Mouse (Mus musculus): ENCODE results near the gene Fam196a.

Fam196a gene

DNA sequence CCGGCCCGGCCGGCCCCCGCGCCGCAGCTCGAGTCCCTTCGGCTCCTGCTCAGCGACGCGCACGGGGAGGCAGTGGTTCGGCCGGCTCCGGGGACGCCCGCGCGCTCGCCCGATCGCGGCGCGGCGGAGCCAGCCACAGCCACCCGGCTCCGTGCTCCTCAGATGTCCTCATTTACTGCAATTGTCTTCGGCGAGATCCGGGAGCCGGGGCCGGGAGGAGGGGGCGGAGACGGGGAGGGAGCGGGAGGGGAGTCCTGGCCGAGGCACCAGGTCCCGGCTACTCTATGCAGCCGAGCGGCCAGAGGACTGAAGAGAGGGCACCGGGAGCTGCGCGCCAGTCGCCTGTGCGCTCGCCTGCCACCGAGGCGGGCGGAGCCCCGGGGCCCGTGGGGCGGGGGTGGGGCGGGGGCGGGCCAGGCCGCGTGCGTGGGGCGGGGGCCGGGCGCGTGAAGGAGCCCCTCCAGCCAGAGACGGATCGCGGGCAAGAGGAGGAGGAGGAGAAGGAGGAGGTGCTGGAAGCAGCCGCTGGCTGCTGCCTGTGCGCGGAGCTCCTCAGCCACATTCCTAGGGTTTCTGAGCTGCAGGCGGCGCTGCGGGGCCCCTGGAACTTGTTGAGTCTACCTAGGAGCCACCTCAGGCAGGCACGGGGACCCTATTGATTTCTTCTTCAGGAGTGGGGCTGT lies at the start of gene Fam196a:
TSS of gene Fam196a (minus strand) at position 504 of the 683 bp plus-strand sequence.
- DNase-seq (ENCODE audit: low read depth, low spot score) = no peak

DNA sequence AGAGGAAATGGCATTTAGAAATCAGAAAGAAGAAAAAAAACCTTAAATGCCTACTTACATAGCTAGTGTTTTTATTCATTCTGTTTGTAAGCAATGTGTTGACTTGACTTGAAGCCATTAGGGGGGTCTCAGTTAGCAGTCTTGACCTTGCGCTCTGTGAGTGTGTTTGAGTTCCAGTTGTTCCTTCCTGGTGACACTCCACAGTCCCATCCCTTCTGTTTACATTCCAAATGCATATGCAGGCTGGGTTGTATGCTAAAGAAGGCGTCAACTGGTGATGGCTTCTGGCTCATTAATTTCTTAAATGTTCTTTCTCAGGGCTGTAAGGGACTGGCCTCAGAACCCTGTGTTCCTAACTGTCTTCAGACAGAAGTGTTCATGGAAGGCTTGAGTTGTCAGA lies 23.4 kb upstream of the Fam196a start:
- no peak for DNase-seq (ENCODE audit: low read depth, low spot score)

DNA sequence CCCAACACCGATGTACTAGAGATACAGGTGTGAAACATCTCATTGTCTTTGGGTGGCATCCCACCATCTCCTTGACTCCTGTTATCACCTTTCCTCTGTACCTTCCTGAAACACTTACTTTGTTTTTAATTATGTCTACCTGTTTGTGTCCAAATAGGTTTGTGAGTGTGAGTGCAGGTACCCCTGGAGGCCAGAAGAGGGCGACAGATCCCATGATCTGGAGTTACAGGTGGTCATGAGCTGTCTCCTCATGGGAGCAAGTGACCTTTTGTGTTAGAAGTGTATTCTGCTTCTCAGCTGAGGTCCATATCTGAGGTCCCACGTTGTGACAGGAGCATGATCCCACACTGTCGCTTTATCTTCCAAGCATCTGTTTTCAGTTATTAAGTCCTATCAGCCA lies 22.6 kb upstream of the Fam196a start:
- no peak for DNase-seq (ENCODE audit: low read depth, low spot score)

DNA sequence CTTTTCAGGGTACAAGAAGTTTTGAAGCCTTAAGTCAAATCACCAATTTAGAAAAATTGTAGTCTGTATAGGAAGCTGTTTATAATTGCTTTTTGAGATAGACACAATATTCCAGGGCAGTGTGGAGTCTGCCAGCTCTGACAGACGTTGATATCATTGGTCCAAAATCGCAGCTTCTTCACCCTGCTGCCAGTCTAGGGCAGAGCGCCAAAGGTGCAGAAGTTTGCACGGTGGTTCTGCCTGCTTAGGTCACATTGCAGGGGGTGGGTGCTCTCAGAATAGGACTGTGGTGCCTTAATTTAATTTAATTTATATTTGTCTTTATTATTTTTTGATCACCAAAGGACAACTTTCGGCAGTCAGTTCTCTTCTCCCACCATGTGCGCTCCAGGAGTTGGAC lies 20.9 kb upstream of the Fam196a start:
- DNase-seq (ENCODE audit: low read depth, low spot score) = no peak

DNA sequence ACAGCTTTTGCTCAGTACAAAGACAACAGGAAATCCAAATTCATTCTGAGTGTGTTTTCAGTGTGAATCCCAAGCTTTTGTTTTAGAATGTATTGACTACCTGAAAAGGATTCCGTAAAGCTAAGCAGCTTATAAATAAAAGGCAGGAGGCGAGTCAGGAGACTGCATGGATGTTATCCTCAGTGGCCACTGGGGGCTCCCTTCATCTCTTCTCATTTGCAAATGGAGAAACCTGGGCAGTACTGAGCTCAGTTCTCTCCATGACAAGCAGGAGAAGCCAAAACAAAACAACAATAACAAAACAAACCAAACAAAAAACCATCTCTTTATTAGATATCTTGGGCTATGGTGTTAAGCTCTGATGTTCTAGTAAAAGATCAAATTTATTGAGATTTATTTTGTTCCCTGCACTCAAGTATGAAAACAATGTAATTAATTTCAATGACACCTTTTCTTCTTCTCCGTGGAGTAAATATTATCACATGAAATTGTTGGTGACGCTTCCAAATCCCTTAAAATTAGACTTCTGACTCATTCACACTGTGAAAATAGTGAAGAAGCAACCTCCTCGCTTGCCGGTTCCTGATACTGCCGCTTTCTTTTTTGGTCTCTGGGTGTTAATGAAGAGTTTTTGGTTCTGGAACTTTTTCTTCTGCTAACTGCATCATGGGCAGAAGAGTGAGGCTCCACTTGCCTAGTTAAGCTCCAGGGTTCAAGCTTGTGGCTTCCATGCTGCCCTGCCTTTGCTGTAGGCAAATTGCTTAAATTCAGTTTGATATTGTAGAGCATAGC lies 7.9 kb upstream of the Fam196a start:
- DNase-seq (ENCODE audit: low read depth, low spot score) = no peak

DNA sequence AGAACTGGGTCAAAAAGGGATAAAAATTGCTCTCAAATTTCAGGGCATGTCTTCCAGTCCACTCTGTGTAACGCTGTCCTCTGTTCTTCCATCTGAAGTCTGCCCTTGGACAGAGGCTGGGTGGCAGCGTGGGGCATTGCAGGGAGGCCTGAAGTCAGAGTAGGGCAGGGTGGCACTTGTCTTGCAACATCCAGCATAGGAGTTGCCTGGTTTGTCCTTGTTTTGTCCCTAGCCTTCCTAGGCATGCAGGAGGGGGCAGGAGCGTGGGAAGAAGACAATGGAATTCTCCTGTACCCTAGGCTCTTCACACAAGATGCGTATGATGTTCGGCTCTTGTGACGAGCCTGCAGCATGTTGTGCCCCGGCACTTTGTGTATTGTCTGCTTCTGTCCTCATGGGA lies 5.5 kb upstream of the Fam196a start:
- no peak for DNase-seq (ENCODE audit: low read depth, low spot score)

DNA sequence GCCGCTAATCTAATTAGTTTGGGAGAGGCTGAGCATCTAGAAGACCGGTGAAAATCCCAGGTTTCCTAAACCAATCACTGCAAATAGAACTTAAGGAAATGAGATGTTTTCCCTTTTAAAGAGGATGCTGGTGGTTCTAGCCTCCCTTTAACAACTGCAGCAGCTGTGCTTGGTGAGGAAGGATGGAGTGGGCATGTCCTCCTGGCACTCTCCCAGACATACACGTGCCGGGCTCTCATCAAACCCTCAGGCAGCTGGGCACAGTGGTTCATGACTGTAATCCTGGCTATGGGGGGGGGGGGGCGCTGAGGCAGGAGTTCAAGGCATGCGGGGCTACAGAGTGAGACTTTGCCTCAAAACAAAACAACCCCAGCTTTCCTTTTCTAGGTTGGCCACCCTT lies 4.8 kb upstream of the Fam196a start:
- no peak for DNase-seq (ENCODE audit: low read depth, low spot score)

DNA sequence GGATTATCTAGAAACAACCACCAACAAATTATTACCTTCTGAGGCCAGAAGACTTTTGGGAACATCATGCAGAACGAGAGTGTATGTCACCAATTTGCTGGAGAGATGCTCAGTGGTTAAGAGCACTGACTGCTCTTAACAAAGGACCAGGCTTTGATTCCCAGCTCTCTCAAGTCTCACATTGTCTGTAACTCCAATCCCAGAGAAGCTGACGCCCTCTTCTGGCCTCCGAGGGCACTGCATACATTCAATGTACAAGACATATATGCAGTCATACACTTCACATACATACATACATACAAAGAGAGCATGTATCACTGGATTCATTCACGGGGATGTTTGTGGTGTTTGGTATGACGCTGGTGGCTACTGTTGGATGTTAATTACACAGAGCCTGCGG lies 3.7 kb upstream of the Fam196a start:
- DNase-seq (ENCODE audit: low read depth, low spot score) = no peak

DNA sequence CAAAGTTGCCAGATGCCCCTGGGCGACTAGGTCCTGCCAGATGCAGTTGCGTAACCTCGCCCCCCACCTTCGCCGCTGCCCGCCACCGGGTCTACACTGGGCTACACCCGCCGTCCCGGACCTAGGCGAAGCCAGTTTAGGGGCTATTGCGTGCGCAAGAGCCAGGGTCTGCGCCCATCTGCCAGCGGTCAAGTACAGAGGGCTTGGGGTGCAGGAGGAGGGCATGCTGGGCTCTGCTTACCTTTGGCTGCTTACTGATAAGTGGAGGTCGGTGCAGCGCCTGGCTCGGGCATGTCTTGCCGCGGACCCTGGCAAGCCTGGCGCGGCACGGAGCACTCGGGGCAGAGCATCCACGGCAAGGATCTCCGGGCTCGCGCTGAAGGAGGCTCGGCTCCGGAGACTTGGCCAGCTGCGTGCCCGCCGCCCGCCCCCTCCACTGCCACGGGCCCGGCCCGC lies 731 bp downstream of the Fam196a start:
- DNase-seq (ENCODE audit: low read depth, low spot score) = no peak

DNA sequence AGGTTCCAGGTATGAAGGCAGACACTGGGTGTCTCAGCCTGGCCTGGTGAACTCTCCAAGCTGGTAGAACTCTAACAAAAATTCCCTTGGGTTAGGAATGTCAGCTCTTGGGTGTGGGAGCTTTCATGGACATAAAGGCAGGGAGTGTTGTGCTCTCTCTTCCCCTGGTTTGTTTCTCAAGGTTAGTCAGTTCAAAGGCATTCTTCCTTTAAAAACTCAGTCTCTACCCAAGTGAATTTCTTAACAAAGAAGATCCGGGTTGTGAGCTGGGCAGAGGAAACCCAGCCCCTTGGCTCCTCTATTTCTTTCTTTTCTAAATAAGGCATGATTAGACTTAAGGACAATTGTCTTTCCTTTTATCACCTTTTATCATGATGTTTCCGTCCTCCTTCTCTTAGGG lies 6.3 kb downstream of the Fam196a start:
- DNase-seq (ENCODE audit: low read depth, low spot score) = no peak

DNA sequence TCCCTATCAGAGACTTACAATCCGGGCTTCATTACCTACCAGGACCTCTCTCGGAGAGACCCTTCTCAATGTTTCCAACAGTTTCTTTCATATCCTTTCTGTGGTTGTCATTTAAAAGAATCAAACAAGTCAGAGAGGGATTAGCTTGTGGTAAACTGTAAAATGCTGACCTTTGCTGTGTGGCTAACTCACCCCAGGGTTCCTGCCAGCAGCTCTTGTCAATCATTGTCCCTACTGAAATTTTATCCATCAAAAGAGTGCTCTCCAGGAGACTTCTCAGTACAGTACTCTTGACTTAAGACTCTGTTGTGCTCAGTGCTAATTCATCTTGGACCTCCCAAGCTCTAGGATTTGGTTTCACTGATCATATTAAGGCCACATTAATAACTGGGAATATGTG lies 36.2 kb downstream of the Fam196a start:
- no peak for DNase-seq (ENCODE audit: low read depth, low spot score)

DNA sequence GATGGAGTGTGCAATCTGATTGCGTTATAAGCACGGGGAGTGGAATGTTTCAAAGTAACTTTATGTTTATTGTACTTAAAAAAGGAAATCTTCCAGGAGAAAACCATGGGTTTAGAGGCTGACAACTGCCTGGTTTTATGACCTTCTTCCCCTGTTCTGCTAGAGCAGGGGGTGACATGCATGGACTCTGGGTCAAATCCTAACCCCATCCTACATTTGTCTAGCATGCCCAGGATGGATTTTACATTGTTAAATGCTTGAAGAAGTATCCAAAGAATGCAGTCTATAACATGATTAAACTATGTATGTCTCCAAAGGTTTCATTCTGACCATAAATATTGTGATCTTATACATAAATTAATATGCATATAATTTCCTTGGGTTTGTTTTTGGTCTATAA lies 38.8 kb downstream of the Fam196a start:
- no peak for DNase-seq (ENCODE audit: low read depth, low spot score)

DNA sequence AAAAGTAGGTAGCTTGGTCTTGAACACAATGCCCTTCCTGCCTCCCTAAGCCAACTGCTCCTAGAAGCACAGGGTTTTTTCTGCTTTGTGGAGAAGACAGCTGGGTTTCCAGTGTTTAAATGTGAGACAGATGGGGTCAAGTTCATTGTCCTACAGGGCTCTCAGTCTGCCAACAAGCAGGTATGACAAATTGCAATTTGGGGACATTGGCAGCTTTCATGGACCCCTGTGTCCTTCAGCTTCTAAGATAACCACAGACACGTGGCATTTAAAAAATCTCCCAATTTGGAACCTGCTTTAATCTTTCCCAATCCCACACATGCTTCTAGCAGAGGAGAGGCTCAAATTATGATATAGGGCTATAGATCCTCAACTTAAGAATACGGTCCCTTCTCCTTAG lies 43.6 kb downstream of the Fam196a start:
- DNase-seq (ENCODE audit: low read depth, low spot score) = no peak

DNA sequence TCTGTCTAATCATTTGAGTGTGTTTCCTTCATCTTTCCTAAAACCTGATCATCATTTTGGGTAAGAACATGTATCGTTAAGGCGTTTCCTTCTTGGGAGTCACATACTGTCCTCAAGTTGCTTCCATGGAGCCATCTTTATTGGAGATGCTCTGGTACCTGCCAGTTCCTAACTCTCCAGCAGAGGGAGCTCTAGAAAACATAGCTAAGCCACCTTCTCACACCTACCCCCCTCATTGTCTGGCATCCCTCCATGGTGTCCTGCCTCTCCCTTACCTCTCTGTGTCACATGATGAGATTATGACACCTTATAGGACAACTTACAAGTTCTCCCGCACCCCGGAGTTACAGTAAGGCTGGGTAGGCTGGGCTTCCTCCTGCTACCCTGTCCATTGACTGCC lies 45.3 kb downstream of the Fam196a start:
- DNase-seq (ENCODE audit: low read depth, low spot score) = no peak

DNA sequence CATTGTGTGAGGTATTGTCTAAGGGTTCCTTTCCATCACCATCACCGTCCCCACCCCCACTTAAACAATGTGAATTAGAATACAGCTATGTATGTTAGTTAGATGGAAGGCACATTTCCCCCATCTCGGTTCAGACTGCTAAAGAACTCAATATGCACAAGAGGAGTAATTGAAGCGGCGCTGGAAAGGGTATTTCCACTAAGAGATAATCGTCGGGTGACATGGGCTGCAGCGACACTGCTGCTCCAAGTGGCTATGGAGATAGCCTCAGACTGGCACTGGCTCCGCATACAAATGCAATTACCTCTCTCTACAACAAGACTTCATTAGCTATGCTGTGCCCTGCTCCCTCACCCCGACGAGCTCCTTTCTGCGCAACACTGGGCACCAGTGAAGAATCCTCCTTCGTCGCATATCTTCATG lies 45.8 kb downstream of the Fam196a start:
- no peak for DNase-seq (ENCODE audit: low read depth, low spot score)

DNA sequence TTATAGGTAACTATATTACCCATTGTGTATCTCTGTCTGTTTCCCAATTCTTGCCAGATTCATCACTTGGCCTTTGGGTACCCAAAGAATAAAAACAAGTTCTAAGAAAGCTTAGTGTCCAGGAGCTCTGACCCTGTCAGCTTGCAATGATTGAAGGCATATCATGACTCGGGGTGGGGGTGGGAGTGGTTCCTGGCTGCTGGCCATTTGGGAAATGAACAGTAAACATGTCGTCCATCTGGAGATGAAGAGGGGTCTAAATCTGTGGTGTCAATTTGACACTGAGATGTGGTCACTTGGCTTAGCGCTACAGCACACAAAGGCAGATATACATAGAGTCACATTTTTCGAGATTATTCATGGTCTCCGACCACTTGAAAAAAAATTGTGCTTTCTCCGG lies 54.7 kb downstream of the Fam196a start:
- no peak for DNase-seq (ENCODE audit: low read depth, low spot score)

DNA sequence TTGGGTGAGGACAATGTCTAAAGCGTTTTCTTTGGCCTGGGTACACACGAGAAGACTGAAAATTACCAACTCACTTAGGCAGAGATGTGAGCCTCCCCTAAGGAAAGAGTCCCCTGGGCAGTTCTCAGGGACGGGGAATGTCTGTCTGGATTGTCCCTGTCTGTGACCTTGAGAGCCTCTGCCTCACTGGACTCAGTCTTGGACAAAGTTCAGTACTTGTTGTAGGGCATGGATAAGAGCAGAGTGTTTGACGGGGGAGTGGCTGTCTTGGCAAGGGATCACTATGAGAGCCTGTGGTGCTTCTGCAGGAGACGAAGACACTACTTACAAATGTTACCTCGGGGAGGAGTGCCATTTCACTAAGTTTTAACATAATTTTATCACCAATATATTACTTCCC lies 57.8 kb downstream of the Fam196a start:
- no peak for DNase-seq (ENCODE audit: low read depth, low spot score)

DNA sequence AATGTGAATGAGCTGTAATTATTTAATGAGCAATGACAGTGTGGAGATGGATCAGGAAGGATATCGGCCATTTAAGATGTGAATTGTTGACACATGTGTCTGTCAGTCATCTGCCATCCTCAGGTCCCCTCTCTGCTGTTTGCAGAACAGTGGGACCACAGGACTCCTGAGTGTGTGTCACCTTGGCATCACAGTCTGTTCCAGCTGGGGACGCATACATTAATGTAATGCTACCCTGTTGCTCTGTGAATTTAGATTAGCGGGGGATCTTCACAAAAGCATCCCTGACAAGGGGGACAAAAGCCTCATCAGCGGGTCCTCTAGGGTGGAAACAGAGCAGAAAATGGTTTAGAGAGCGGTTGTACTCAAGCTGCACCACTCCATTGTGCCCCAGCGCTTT lies 59.2 kb downstream of the Fam196a start:
- no peak for DNase-seq (ENCODE audit: low read depth, low spot score)

DNA sequence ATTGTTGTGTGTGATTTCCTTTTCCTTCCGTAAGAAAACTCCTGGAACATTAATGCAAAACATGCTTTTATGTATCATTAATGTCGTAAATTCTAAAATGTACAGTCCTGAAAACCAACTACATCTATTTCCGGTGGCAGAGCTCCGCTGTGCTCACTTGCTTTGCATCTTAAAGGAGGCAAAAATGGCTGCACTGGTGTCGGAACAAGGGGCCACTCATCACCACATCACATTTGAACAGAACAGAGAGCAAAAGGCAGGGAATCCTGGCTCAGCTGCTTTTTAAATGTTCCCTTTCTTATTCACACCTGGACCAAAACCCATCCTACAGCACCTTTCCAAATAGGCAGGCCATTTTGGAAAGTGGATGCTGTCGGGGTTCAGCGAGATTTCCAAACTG lies 65.2 kb downstream of the Fam196a start:
- DNase-seq (ENCODE audit: low read depth, low spot score) = no peak

DNA sequence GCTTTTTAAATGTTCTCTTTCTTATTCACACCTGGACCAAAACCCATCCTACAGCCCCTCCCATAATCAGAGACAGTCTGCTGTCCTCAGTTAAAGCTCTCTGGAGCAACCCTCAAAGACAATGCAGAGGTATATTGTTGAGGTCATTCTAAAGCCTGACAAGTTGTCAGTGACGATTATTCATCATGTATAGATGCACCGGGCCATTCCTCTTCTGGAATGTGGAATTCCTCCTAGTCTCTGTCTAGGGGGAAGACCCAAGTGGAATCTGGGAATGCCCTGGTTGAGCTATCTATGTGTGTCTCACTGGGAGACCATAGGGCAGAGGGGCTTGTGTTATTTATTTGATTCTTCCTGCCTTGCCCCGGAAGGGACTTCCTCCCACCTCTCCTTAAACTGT lies 65.7 kb downstream of the Fam196a start:
- DNase-seq (ENCODE audit: low read depth, low spot score) = no peak

DNA sequence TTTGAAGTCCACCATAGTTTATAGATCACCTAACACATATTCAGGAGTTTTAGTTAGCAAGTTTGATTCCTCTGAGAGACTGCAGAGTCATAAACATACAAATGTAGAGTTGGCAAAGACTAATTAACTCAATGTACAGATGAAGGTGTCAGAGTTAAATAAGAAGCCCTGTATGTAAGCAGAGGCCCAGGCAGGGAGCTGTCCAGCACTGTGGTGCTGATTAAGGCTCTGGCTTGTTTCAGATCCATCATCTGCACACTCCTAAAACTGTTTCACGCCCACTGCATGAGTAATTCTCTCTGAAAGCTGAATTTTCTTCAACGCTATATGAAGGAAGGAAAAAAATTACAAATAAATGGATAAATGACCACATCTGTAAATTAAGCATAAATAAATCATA lies 74.1 kb downstream of the Fam196a start:
- DNase-seq (ENCODE audit: low read depth, low spot score) = no peak

DNA sequence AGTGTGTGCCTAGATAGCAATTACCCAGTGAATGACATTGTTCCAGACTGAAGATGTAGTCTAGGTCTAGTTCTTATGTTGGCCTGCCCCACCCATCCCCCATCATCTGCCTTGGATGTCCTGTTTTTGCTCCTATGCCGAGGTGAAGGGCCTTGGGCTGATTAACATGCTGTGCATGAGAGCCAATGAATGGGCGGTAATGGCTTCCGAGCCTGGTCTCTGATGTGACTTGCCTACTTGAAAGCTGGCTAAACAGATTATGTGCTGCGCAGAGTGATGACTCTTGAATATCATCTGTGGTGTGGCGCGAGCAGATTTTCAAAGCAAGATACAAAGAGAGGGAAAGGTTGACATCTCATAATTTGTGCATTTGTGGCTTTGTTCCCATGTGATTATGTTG lies 76.2 kb downstream of the Fam196a start:
- no peak for DNase-seq (ENCODE audit: low read depth, low spot score)

DNA sequence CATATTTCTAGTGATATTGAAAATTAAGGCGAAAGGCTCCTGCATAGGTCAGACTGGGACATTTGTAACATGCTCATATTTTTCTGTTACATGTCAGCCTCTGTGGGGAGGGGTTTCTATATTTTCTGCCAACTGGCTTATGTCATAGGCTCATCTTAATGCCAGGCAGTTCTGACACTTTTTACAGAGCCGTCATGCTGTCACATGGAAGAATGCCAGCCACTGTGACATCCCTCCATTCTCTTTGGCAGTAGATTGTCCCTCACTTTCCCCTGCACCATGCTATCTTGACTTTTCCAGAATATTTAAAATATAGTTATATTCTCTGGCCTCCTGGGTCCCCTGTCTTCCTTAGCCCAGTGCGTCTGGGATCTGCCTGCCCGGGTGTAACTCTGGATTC lies 95.5 kb downstream of the Fam196a start:
- no peak for DNase-seq (ENCODE audit: low read depth, low spot score)

Data from c-Kit-negative CD71-positive TER-119-positive erythroid progenitor cells, embryonic 14.5 days (primary cell).